Mouse (Mus musculus): ENCODE results near the gene Gpat3. TPM values are rescaled to one million over a fixed set of nuclear protein-coding genes. Genes with fewer than 3 reads are reported as not detected.

The Gpat3 gene
- polyA plus RNA-seq, 1 experiment from 2014 or later: 0.61 TPM

Other genes starting within 250 kb of the Gpat3 start
- 60.5 and 69.0 TPM in 2 replicates for gene Coq2, start 170.6 kb upstream of the Gpat3 start, polyA plus RNA-seq (2016; fragmentation: Nextera tagmentation; extraction: Ambion mirVana)
- 0.64 and 2.3 TPM in 2 replicates for gene Hpse, start 126.0 kb upstream of the Gpat3 start, polyA plus RNA-seq (2016; fragmentation: Nextera tagmentation; extraction: Ambion mirVana)
- 21.8 and 28.8 TPM in 2 replicates for gene Helq, start 47.1 kb upstream of the Gpat3 start, polyA plus RNA-seq (2016; fragmentation: Nextera tagmentation; extraction: Ambion mirVana)
- gene Mrps18c, start 47.1 kb upstream of the Gpat3 start, polyA plus RNA-seq (2016; fragmentation: Nextera tagmentation; extraction: Ambion mirVana): 204 and 214 TPM in 2 replicates
- 32.1 and 32.3 TPM in 2 replicates for gene Abraxas1, start 24.7 kb upstream of the Gpat3 start, polyA plus RNA-seq (2016; fragmentation: Nextera tagmentation; extraction: Ambion mirVana)